Mouse (Mus musculus) heart, adult 18-20 months (tissue): Measurements from ENCODE around the gene Wdpcp. TPM values are rescaled to one million over a fixed set of nuclear protein-coding genes. Genes with fewer than 3 reads are reported as not detected.

ENCODE experiments used
- DNase-seq, 2 experiments: peaks; one replicate each; pipeline ENCODE4 v3.0.0; 2021 to 2022; ENCODE audit warnings: mixed read lengths in 1 of 2
- total RNA-seq, 2 experiments: library from RNA; stranded (reverse); gene quantifications; 2 replicates each; pipeline ENCODE4 v1.2.3; 2021

Gene Wdpcp
- total RNA-seq, 2 experiments from 2014 or later, result 3.3 to 4.4 TPM

GRCm38 (mm10) chr11:21569456-21570108, 2.5 kb upstream of the Wdpcp start:
- DNase-seq, result peak; percentile 75 to 81

GRCm38 (mm10) chr11:21570109-21570474, 1.9 kb upstream of the Wdpcp start:
- peak in 1 of 2 experiments; percentile 39 for DNase-seq

GRCm38 (mm10) chr11:21570973-21571372, 1.1 kb upstream of the Wdpcp start:
- DNase-seq, result peak; percentile 54 to 60

GRCm38 (mm10) chr11:21581472-21581871, 9.4 kb downstream of the Wdpcp start:
- DNase-seq, result no peak

GRCm38 (mm10) chr11:21583286-21583685, 11.3 kb downstream of the Wdpcp start:
- DNase-seq, result no peak

GRCm38 (mm10) chr11:21602497-21602896, 30.5 kb downstream of the Wdpcp start:
- DNase-seq, result no peak

- no peak for DNase-seq
Observed at GRCm38 (mm10) chr11:21615915-21616314, 43.9 kb downstream of the Wdpcp start.

GRCm38 (mm10) chr11:21634171-21634907, 62.3 kb downstream of the Wdpcp start:
- no peak for DNase-seq

GRCm38 (mm10) chr11:21638341-21638740, 66.3 kb downstream of the Wdpcp start:
- DNase-seq, result no peak

GRCm38 (mm10) chr11:21639534-21639933, 67.5 kb downstream of the Wdpcp start:
- peak; percentile 80 for DNase-seq

GRCm38 (mm10) chr11:21644231-21644630, 72.2 kb downstream of the Wdpcp start:
- no peak for DNase-seq

- no peak for DNase-seq
Observed at GRCm38 (mm10) chr11:21646136-21646535, 74.1 kb downstream of the Wdpcp start.

- DNase-seq, result peak in 1 of 2 experiments; percentile 32
Observed at GRCm38 (mm10) chr11:21658985-21659384, 87.0 kb downstream of the Wdpcp start.

GRCm38 (mm10) chr11:21677034-21677433, 105.0 kb downstream of the Wdpcp start:
- DNase-seq, result no peak

GRCm38 (mm10) chr11:21688441-21688840, 116.4 kb downstream of the Wdpcp start:
- DNase-seq, result no peak

GRCm38 (mm10) chr11:21690730-21691129, 118.7 kb downstream of the Wdpcp start:
- DNase-seq, result no peak

GRCm38 (mm10) chr11:21694087-21694486, 122.1 kb downstream of the Wdpcp start:
- DNase-seq, result no peak

GRCm38 (mm10) chr11:21697642-21698041, 125.6 kb downstream of the Wdpcp start:
- DNase-seq, result no peak

GRCm38 (mm10) chr11:21713508-21713907, 141.5 kb downstream of the Wdpcp start:
- DNase-seq, result no peak

- no peak for DNase-seq
Observed at GRCm38 (mm10) chr11:21714065-21714464, 142.0 kb downstream of the Wdpcp start.

- no peak for DNase-seq
Observed at GRCm38 (mm10) chr11:21726329-21726728, 154.3 kb downstream of the Wdpcp start.

GRCm38 (mm10) chr11:21729056-21729455, 157.0 kb downstream of the Wdpcp start:
- DNase-seq, result no peak

GRCm38 (mm10) chr11:21729961-21730360, 157.9 kb downstream of the Wdpcp start:
- DNase-seq, result no peak

GRCm38 (mm10) chr11:21735272-21735671, 163.2 kb downstream of the Wdpcp start:
- no peak for DNase-seq
